Mouse (Mus musculus): Measurements from ENCODE around the gene Mtmr14. TPM values are rescaled to one million over a fixed set of nuclear protein-coding genes. Genes with fewer than 3 reads are reported as not detected.

Gene Mtmr14
- polyA plus RNA-seq, 1 experiment, result 26.3 TPM

Other genes starting within 250 kb of the Mtmr14 start
- 25.4 and 34.9 TPM in 2 replicates for gene Thumpd3, start 191.6 kb upstream of the Mtmr14 start, polyA plus RNA-seq (2012; ENCODE audit: insufficient read depth, insufficient read length, missing spikeins)
- 17.0 and 19.0 TPM in 2 replicates for gene Setd5, start 160.5 kb upstream of the Mtmr14 start, polyA plus RNA-seq (2012; ENCODE audit: insufficient read depth, insufficient read length, missing spikeins)
- gene Lhfpl4, start 42.5 kb upstream of the Mtmr14 start, polyA plus RNA-seq (2012; ENCODE audit: insufficient read depth, insufficient read length, missing spikeins), result 0.87 and 1.3 TPM in 2 replicates
- gene Cpne9, start 44.5 kb downstream of the Mtmr14 start, polyA plus RNA-seq (2012; ENCODE audit: insufficient read depth, insufficient read length, missing spikeins), result 0.44 and 0.71 TPM in 2 replicates
- 12.6 and 15.1 TPM in 2 replicates for gene Brpf1, start 69.3 kb downstream of the Mtmr14 start, polyA plus RNA-seq (2012; ENCODE audit: insufficient read depth, insufficient read length, missing spikeins)
- 18.0 and 18.7 TPM in 2 replicates for gene Ogg1, start 89.1 kb downstream of the Mtmr14 start, polyA plus RNA-seq (2012; ENCODE audit: insufficient read depth, insufficient read length, missing spikeins)
- gene Camk1, start 106.1 kb downstream of the Mtmr14 start, polyA plus RNA-seq (2012; ENCODE audit: insufficient read depth, insufficient read length, missing spikeins), result 33.2 and 39.0 TPM in 2 replicates
- gene Tada3, start 140.0 kb downstream of the Mtmr14 start, polyA plus RNA-seq (2012; ENCODE audit: insufficient read depth, insufficient read length, missing spikeins), result 19.7 and 31.6 TPM in 2 replicates
- gene Arpc4, start 140.3 kb downstream of the Mtmr14 start, polyA plus RNA-seq (2012; ENCODE audit: insufficient read depth, insufficient read length, missing spikeins), result 70.6 and 98.1 TPM in 2 replicates
- 0.83 and 1.0 TPM in 2 replicates for gene Ttll3, start 151.4 kb downstream of the Mtmr14 start, polyA plus RNA-seq (2012; ENCODE audit: insufficient read depth, insufficient read length, missing spikeins)
- gene Rpusd3, start 181.5 kb downstream of the Mtmr14 start, polyA plus RNA-seq (2012; ENCODE audit: insufficient read depth, insufficient read length, missing spikeins), result 15.7 and 17.8 TPM in 2 replicates
- gene Cidec, start 197.9 kb downstream of the Mtmr14 start, polyA plus RNA-seq (2012; ENCODE audit: insufficient read depth, insufficient read length, missing spikeins), result 797 and 1,047 TPM in 2 replicates
- 34.1 and 34.8 TPM in 2 replicates for gene Jagn1, start 204.7 kb downstream of the Mtmr14 start, polyA plus RNA-seq (2012; ENCODE audit: insufficient read depth, insufficient read length, missing spikeins)
- 5.9 and 8.7 TPM in 2 replicates for gene Il17re, start 220.6 kb downstream of the Mtmr14 start, polyA plus RNA-seq (2012; ENCODE audit: insufficient read depth, insufficient read length, missing spikeins)
- 9.0 and 10.2 TPM in 2 replicates for gene Il17rc, start 233.6 kb downstream of the Mtmr14 start, polyA plus RNA-seq (2012; ENCODE audit: insufficient read depth, insufficient read length, missing spikeins)
- 40.6 and 44.4 TPM in 2 replicates for gene Creld1, start 245.5 kb downstream of the Mtmr14 start, polyA plus RNA-seq (2012; ENCODE audit: insufficient read depth, insufficient read length, missing spikeins)